Mouse (Mus musculus) limb, embryonic 11.5 days (tissue): ENCODE results near the gene Zbtb16. TPM values are rescaled to one million over a fixed set of nuclear protein-coding genes. Genes with fewer than 3 reads are reported as not detected.

Experiments
- ATAC-seq: fragments of 200-750 bp; cut with Nextera tagmentation; 2 replicates; pipeline ENCODE4 v1.8.0; 2017; ENCODE audit warnings: low read depth; ENCODE audit not compliant: insufficient number of reproducible peaks, low FRiP score, low TSS enrichment
- DNase-seq: peaks from one replicate; pipeline ENCODE4 v3.0.0-alpha.2; 2015; ENCODE audit warnings: low spot score
- H3K27ac ChIP-seq: fragments of 300-500 bp; sonication (generic); replicated peaks from 2 replicates; pipeline ENCODE4 v1.5.1; 2014; ENCODE audit warnings: low read depth, mild to moderate bottlenecking, low read length
- H3K27me3 ChIP-seq: fragments of 300-500 bp; sonication (generic); 2 replicates; pipeline ENCODE4 v1.6.1; 2014; ENCODE audit warnings: mild to moderate bottlenecking, low read length, mixed read lengths; ENCODE audit not compliant: control insufficient read depth, insufficient read depth
- H3K36me3 ChIP-seq: fragments of 300-500 bp; sonication (generic); 2 replicates; pipeline ENCODE4 v1.6.1; 2014; ENCODE audit warnings: mild to moderate bottlenecking, low read length, moderate library complexity, mixed read lengths; ENCODE audit not compliant: control insufficient read depth, insufficient read depth
- H3K4me1 ChIP-seq: fragments of 300-500 bp; sonication (generic); 2 replicates; pipeline ENCODE4 v1.6.1; 2014; ENCODE audit warnings: low read length, mixed read lengths; ENCODE audit not compliant: control insufficient read depth, insufficient read depth
- H3K4me2 ChIP-seq: fragments of 300-500 bp; sonication (generic); 2 replicates; pipeline ENCODE4 v1.6.1; 2014; ENCODE audit warnings: low read depth, mild to moderate bottlenecking, moderate library complexity; ENCODE audit not compliant: severe bottlenecking
- H3K4me3 ChIP-seq: fragments of 300-500 bp; sonication (generic); 2 replicates; pipeline ENCODE4 v1.5.1; 2014; ENCODE audit warnings: low read depth, low read length
- H3K9ac ChIP-seq: fragments of 300-500 bp; sonication (generic); 2 replicates; pipeline ENCODE4 v1.6.1; 2014; ENCODE audit warnings: mild to moderate bottlenecking, low read length
- H3K9me3 ChIP-seq: fragments of 300-500 bp; sonication (generic); 2 replicates; pipeline ENCODE4 v1.6.1; 2016; ENCODE audit warnings: low read length; ENCODE audit not compliant: control insufficient read depth
- WGBS: fragments of 180-500 bp; shearing (Covaris S2); extraction: QIAGEN DNeasy Blood & Tissue Kit; methylation state at CpG from one replicate; pipeline ENCODE4 v1.1.7; 2014; 5-methylcytosine and 5-hydroxymethylcytosine counted together
- polyA plus RNA-seq: library from polyadenylated mRNA; unstranded; fragments of >200 nt; fragmentation: Nextera tagmentation; extraction: Ambion mirVana; gene quantifications from 2 replicates; pipeline ENCODE4 v1.2.1, GENCODE M21; 2014

Zbtb16 gene
- polyA plus RNA-seq, 1 experiment from 2014 or later, result 5.9 TPM

GRCm38 (mm10) chr9:48765927-48766326 lies 70.1 kb downstream of the Zbtb16 start:
- Histone ChIP-seq H3K27ac (no peak overlapping the region), H3K4me3 (no peak overlapping the region), H3K9me3 (no peaks in the 10 kb centered on the region), H3K27me3 (no peaks in the 10 kb centered on the region), H3K9ac (no peak overlapping the region), H3K4me2 (no peak overlapping the region), H3K4me1 (peaks cover 7% of the 10 kb centered on the region; the same call in 1 of the 2 replicates), H3K36me3 (no peaks in the 10 kb centered on the region)
- ATAC-seq (no peak), DNase-seq (no peak)

- Histone ChIP-seq H3K27ac (no peak overlapping the region), H3K9me3 (no peaks in the 10 kb centered on the region), H3K27me3 (peaks cover 2% of the 10 kb centered on the region; the same call in 1 of the 2 replicates), H3K4me2 (no peak overlapping the region), H3K4me3 (no peak overlapping the region), H3K4me1 (peaks cover 16% of the 10 kb centered on the region), H3K9ac (no peak overlapping the region), H3K36me3 (no peaks in the 10 kb centered on the region)
- WGBS, result 76% methylated on average over 5 of the region's 5 CpGs
- no peak for DNase-seq
- no peak for ATAC-seq
These were observed 71.7 kb downstream of the Zbtb16 start for GRCm38 (mm10) chr9:48764311-48764710.

- Histone ChIP-seq H3K9me3 (no peaks in the 10 kb centered on the region), H3K4me1 (peaks cover 27% of the 10 kb centered on the region), H3K36me3 (no peaks in the 10 kb centered on the region), H3K4me2 (no peak overlapping the region), H3K27ac (no peak overlapping the region), H3K9ac (no peak overlapping the region), H3K4me3 (no peak overlapping the region), H3K27me3 (peaks cover 2% of the 10 kb centered on the region; the same call in 1 of the 2 replicates)
- 90% methylated on average over 14 of the region's 14 CpGs for WGBS
- ATAC-seq (no peak), DNase-seq (no peak)
These were observed 74.0 kb downstream of the Zbtb16 start for GRCm38 (mm10) chr9:48761732-48762637.

GRCm38 (mm10) chr9:48761175-48761556 lies 74.9 kb downstream of the Zbtb16 start:
- no peak overlapping the region for H3K4me3 ChIP-seq
- ATAC-seq (no peak), DNase-seq (no peak)
- peaks cover 2% of the 10 kb centered on the region; the same call in 1 of the 2 replicates for H3K27me3 ChIP-seq
- H3K27ac ChIP-seq, result no peak overlapping the region
- no peak overlapping the region for H3K9ac ChIP-seq
- H3K9me3 ChIP-seq, result no peaks in the 10 kb centered on the region
- H3K4me1 ChIP-seq, result peaks cover 35% of the 10 kb centered on the region
- no peak overlapping the region for H3K4me2 ChIP-seq
- no peaks in the 10 kb centered on the region for H3K36me3 ChIP-seq
- 70% methylated on average over 8 of the region's 8 CpGs for WGBS

- no peak overlapping the region; the same call in 1 of the 2 replicates for H3K27ac ChIP-seq
- peaks cover 2% of the 10 kb centered on the region; the same call in 1 of the 2 replicates for H3K27me3 ChIP-seq
- H3K9me3 ChIP-seq, result no peaks in the 10 kb centered on the region
- WGBS, result 46% methylated on average over 13 of the region's 13 CpGs
- DNase-seq, result peak; percentile 49
- no peak overlapping the region for H3K9ac ChIP-seq
- H3K4me2 ChIP-seq, result no peak overlapping the region
- ATAC-seq, result peak; percentile 55
- H3K4me3 ChIP-seq, result no peak overlapping the region
- peaks cover 40% of the 10 kb centered on the region for H3K4me1 ChIP-seq
- no peaks in the 10 kb centered on the region for H3K36me3 ChIP-seq
These were observed 75.4 kb downstream of the Zbtb16 start for GRCm38 (mm10) chr9:48760449-48761174.

GRCm38 (mm10) chr9:48759098-48759497 lies 76.9 kb downstream of the Zbtb16 start:
- Histone ChIP-seq H3K4me2 (no peak overlapping the region), H3K27ac (no peak overlapping the region), H3K27me3 (peaks cover 2% of the 10 kb centered on the region; the same call in 1 of the 2 replicates), H3K4me1 (peaks cover 46% of the 10 kb centered on the region), H3K36me3 (no peaks in the 10 kb centered on the region), H3K9ac (no peak overlapping the region), H3K9me3 (no peaks in the 10 kb centered on the region), H3K4me3 (no peak overlapping the region)
- no peak for ATAC-seq
- no peak for DNase-seq
- WGBS, result 86% methylated on average over 4 of the region's 4 CpGs

GRCm38 (mm10) chr9:48757650-48758580 lies 78.1 kb downstream of the Zbtb16 start:
- DNase-seq, result peak; percentile 63
- Histone ChIP-seq H3K4me3 (no peak overlapping the region), H3K9me3 (no peaks in the 10 kb centered on the region), H3K27ac (0 out of 2 replicates have a peak overlapping the region, but pooled peaks have one; percentile 23), H3K4me2 (0 out of 2 replicates have a peak overlapping the region, but pooled peaks have one; percentile 5), H3K9ac (no peak overlapping the region), H3K36me3 (no peaks in the 10 kb centered on the region), H3K4me1 (peaks cover 46% of the 10 kb centered on the region), H3K27me3 (peaks cover 2% of the 10 kb centered on the region; the same call in 1 of the 2 replicates)
- peak; percentile 40 for ATAC-seq
- whole genome bisulfite sequencing, result 8% methylated on average over 13 of the region's 13 CpGs
